Mouse (Mus musculus) liver, adult 2 months (tissue): ENCODE results near the gene Mymx.

Experiments
- CTCF ChIP-seq: fragments of 200-500 bp; IDR thresholded peaks from 2 replicates; pipeline ENCODE4 v1.5.1; 2011; ENCODE audit warnings: low read depth, low read length, control low read depth
- POLR2A ChIP-seq: fragments of 200-500 bp; IDR thresholded peaks from 2 replicates; pipeline ENCODE4 v1.6.1; 2011; ENCODE audit warnings: low read length, control low read depth; ENCODE audit not compliant: insufficient read depth; ENCODE audit errors: extremely low read depth

GRCm38 (mm10) chr17:45591701-45592605 is 9.9 kb downstream of the Mymx start:
- TF ChIP-seq POLR2A (peak; percentile 15; the same call in 1 of the 2 replicates), CTCF (no peak)
